Mouse (Mus musculus) liver, embryonic 15.5 days (tissue): ENCODE measurements around the gene Anapc2. TPM values are rescaled to one million over a fixed set of nuclear protein-coding genes. Genes with fewer than 3 reads are reported as not detected.

Source experiments
- ATAC-seq: fragments of 200-750 bp; cut with Nextera tagmentation; 2 replicates; pipeline ENCODE4 v1.8.0; 2017; ENCODE audit warnings: moderate number of reproducible peaks, mild to moderate bottlenecking, moderate library complexity; ENCODE audit not compliant: insufficient read depth
- H3K27ac ChIP-seq: fragments of 300-500 bp; sonication (generic); replicated peaks from 2 replicates; pipeline ENCODE4 v1.5.1; 2015; ENCODE audit warnings: mild to moderate bottlenecking, inconsistent platforms
- H3K27me3 ChIP-seq: fragments of 300-500 bp; sonication (generic); 2 replicates; pipeline ENCODE4 v1.6.1; 2015; ENCODE audit warnings: mild to moderate bottlenecking, inconsistent platforms
- H3K36me3 ChIP-seq: fragments of 300-500 bp; sonication (generic); replicated peaks from 2 replicates; pipeline ENCODE4 v1.6.1; 2015; ENCODE audit warnings: moderate library complexity, mild to moderate bottlenecking, inconsistent platforms
- H3K4me1 ChIP-seq: fragments of 300-500 bp; sonication (generic); replicated peaks from 2 replicates; pipeline ENCODE4 v1.6.1; 2015; ENCODE audit warnings: inconsistent platforms
- H3K4me2 ChIP-seq: fragments of 300-500 bp; sonication (generic); 2 replicates; pipeline ENCODE4 v1.6.1; 2015; ENCODE audit warnings: moderate library complexity, mild to moderate bottlenecking, inconsistent platforms
- H3K4me3 ChIP-seq: fragments of 300-500 bp; sonication (generic); replicated peaks from 2 replicates; pipeline ENCODE4 v1.5.1; 2015; ENCODE audit warnings: mild to moderate bottlenecking, inconsistent platforms
- H3K9ac ChIP-seq: fragments of 300-500 bp; sonication (generic); 2 replicates; pipeline ENCODE4 v1.6.1; 2015; ENCODE audit warnings: moderate library complexity, mild to moderate bottlenecking, inconsistent platforms
- H3K9me3 ChIP-seq: fragments of 300-500 bp; sonication (generic); replicated peaks from 2 replicates; pipeline ENCODE4 v1.6.1; 2016; ENCODE audit warnings: inconsistent platforms
- WGBS: fragments of 180-500 bp; shearing (Covaris S2); methylation state at CpG from one replicate; pipeline ENCODE4 v1.1.7; 2015; ENCODE audit warnings: mixed read lengths; ENCODE audit not compliant: insufficient replicate concordance; 5-methylcytosine and 5-hydroxymethylcytosine counted together
- polyA plus RNA-seq: library from polyadenylated mRNA; unstranded; fragments of >200 nt; fragmentation: Nextera tagmentation; extraction: Ambion mirVana; gene quantifications from 2 replicates; pipeline ENCODE4 v1.2.1, GENCODE M21; 2015

The Anapc2 gene
- polyA plus RNA-seq, result 41.7 and 45.0 TPM in 2 replicates

- ATAC-seq, result peak; percentile 93
- Histone ChIP-seq H3K27ac (peak within 1 kb of the TSS; percentile 91), H3K9me3 (no peaks in the 10 kb centered on the region), H3K4me3 (peak within 1 kb of the TSS; percentile 97), H3K4me2 (peak within 1 kb of the TSS; percentile 90), H3K36me3 (peaks cover 77% of the 10 kb centered on the region), H3K27me3 (no peaks in the 10 kb centered on the region), H3K9ac (peak within 1 kb of the TSS; percentile 92), H3K4me1 (peaks cover 53% of the 10 kb centered on the region)
- under 1% methylated on average over 55 of the region's 55 CpGs for WGBS
These were observed at the start of gene Anapc2, which contains the start of gene Ssna1 for GRCm38 (mm10) chr2:25271827-25272511. Gene Anapc2, plus strand, starts transcription at chr2:25272478. Gene Ssna1, minus strand, starts transcription at chr2:25272438.

- H3K27me3 ChIP-seq, result no peaks in the 10 kb centered on the region
- peak overlapping the region; percentile 95 for H3K9ac ChIP-seq
- peak overlapping the region; percentile 86 for H3K4me3 ChIP-seq
- H3K36me3 ChIP-seq, result peaks cover 27% of the 10 kb centered on the region
- no peaks in the 10 kb centered on the region for H3K9me3 ChIP-seq
- H3K27ac ChIP-seq, result peak overlapping the region; percentile 100
- H3K4me2 ChIP-seq, result peak overlapping the region; percentile 84
- under 1% methylated on average over 52 of the region's 53 CpGs for WGBS
- peak; percentile 76 for ATAC-seq
- H3K4me1 ChIP-seq, result peaks cover 46% of the 10 kb centered on the region
These were observed 48.4 kb upstream of the Anapc2 start for GRCm38 (mm10) chr2:25223681-25224491.

DNA sequence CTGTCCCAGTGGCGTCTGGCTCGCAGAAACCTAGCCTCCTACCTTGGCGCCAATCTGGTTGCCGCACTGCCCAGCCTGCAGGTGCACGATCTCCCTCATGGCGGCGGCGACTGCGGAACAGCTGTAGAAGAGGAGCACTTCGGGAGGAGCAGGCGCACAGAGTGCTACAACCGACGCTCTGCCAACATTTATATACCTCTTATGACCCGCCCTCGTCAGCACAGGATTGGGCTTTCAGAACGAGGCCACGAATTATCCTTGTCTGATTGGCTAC is 47.8 kb upstream of the Anapc2 start, which contains the start of gene Tubb4b:
Gene Tubb4b, minus strand, starts transcription at position 211 of the 274 bp plus-strand sequence.
- whole genome bisulfite sequencing, result under 1% methylated on average over 17 of the region's 17 CpGs
- Histone ChIP-seq H3K36me3 (peaks cover 27% of the 10 kb centered on the region), H3K9ac (peak within 1 kb of the TSS; percentile 95), H3K4me2 (peak within 1 kb of the TSS; percentile 84), H3K4me1 (peaks cover 49% of the 10 kb centered on the region), H3K27ac (peak within 1 kb of the TSS; percentile 100), H3K4me3 (peak within 1 kb of the TSS; percentile 86), H3K9me3 (no peaks in the 10 kb centered on the region), H3K27me3 (no peaks in the 10 kb centered on the region; the same call in 1 of the 2 replicates)
- ATAC-seq, result no peak

DNA sequence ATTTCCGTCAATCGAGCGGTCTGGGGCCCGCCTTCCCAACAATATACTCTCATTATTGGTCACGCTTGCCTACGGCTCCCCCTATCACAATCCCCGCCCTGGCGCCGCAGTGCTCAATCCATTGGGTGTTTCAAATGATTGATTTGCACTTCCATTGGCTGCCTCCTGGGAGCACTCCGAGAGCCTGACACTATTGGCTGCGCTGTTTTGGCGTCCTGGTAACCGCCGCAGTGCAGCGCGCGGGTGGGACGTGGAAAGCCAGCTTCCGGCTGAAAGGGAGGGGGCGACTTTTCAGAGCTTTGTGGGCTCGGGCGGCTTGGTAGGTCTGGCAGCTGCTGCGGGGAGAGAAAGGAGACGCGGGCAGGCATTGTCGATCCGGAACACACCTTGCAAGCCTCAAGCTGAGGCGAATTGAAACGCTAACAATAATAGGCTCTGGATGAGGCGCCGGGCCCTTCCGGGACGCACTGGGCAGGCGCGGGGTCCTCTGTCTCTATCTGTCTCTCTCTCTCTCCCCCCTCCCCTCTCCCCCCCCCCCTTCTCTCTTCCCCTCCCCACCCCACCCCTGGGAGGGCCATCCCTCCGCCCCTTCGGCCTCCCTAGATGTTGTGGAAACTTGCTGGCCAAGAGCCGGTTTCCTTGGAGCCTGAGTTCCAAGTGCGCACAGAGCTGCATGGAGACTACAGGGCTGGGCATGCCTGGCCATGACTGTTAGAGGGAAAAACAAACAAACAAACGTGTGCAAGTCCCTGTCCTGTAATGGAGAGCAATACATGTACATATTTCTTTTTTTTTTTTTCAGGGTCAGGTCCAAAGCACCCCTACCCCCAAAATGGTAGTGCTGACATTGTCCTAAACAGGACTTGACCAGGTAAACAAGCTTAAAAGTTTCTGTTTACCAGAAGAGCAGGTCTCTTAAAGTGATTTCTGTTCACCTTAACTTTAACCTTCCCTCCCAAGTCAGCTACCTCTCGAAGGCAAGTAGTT is 47.2 kb upstream of the Anapc2 start:
- Histone ChIP-seq H3K27ac (peak overlapping the region; percentile 98), H3K9ac (peak overlapping the region; percentile 78), H3K4me3 (peak overlapping the region; percentile 86), H3K4me2 (peak overlapping the region; percentile 74), H3K9me3 (no peaks in the 10 kb centered on the region), H3K36me3 (peaks cover 27% of the 10 kb centered on the region), H3K27me3 (peaks cover 1% of the 10 kb centered on the region; the same call in 1 of the 2 replicates), H3K4me1 (peaks cover 49% of the 10 kb centered on the region)
- WGBS, result 2% methylated on average over 41 of the region's 41 CpGs
- ATAC-seq, result peak; percentile 91

DNA sequence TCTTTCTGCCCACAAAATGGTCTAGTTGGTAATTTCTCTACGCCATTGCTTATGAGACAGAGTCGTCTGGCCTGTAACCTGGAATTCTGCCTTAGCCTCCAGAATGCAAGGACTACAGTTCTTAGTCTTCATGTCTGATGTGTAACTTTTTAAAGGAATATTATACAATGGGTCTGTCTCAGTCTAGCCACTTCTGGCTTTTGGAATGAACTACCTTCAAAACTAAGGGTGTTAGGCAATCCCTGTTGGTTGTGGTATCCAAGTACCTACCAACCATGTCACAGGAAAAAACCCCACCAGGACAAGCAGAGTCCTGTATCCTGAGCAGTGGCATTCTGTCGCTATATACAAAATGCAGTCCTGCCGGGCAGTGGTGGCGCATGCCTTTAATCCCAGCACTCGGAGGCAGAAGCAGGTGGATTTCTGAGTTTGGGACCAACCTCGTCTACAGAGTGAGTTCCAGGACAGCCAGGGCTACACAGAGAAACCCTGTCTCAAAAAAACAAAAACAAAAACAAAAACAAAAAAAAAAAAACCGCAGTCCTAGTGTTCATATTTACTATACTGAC is 46.4 kb upstream of the Anapc2 start:
- 78% methylated on average over 8 of the region's 8 CpGs for WGBS
- peak overlapping the region; percentile 74 for H3K4me2 ChIP-seq
- no peak for ATAC-seq
- peak overlapping the region; percentile 70 for H3K4me3 ChIP-seq
- peaks cover 27% of the 10 kb centered on the region for H3K36me3 ChIP-seq
- H3K27me3 ChIP-seq, result peaks cover 8% of the 10 kb centered on the region; the same call in 1 of the 2 replicates
- peak overlapping the region; percentile 78 for H3K9ac ChIP-seq
- peak overlapping the region; percentile 98 for H3K27ac ChIP-seq
- H3K4me1 ChIP-seq, result peaks cover 49% of the 10 kb centered on the region
- H3K9me3 ChIP-seq, result no peaks in the 10 kb centered on the region

DNA sequence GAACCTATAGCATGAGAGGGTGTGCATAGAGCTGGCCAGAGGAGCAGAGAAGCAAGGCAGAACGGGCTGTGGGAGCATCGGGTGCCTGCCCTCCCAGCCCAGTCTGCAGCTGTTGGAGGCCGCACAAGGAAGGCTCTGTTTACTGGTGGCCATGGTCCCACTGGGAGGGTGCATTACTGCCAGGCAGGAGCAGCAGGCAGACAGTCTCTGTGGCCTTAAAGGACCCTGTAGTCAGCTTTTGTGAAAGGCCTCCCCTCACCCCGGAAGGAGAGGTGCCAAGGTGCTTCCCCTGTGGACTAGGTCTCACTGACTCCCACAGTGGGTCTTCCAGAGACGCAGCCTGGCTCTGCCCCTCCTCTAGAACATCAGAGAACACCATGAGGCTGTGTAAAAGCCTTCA is 45.4 kb upstream of the Anapc2 start:
- Histone ChIP-seq H3K4me2 (no peak overlapping the region), H3K27ac (peak overlapping the region; percentile 2; the same call in 1 of the 2 replicates), H3K9me3 (no peaks in the 10 kb centered on the region), H3K36me3 (peaks cover 20% of the 10 kb centered on the region), H3K9ac (no peak overlapping the region), H3K27me3 (peaks cover 17% of the 10 kb centered on the region), H3K4me3 (no peak overlapping the region), H3K4me1 (peaks cover 43% of the 10 kb centered on the region)
- WGBS, result 80% methylated on average over 5 of the region's 5 CpGs
- ATAC-seq, result no peak

DNA sequence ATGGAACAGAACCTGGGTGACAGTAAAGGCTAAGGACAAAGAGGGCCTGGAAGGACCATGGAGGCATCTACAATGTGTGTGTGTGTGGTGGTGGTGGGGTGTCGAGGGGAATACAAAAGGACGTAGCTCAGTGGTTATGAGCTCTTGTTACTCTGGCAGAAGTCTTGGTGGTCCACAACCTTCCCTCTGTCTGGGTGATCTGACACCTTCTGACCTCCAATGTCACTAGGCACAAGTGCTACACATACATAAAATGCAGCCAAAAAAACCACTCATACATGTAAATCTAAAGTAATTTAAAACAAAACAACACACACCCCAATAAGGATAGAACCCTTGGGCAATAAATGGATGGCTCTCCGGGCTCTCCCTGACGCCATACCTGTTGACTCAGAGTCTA is 44.9 kb upstream of the Anapc2 start:
- ATAC-seq, result no peak
- H3K9me3 ChIP-seq, result no peaks in the 10 kb centered on the region
- H3K27ac ChIP-seq, result peak overlapping the region; percentile 71; the same call in 1 of the 2 replicates
- no peak overlapping the region for H3K4me2 ChIP-seq
- H3K4me1 ChIP-seq, result peaks cover 41% of the 10 kb centered on the region
- no peak overlapping the region for H3K9ac ChIP-seq
- peaks cover 17% of the 10 kb centered on the region for H3K27me3 ChIP-seq
- WGBS, result 91% methylated on average over 4 of the region's 4 CpGs
- no peak overlapping the region for H3K4me3 ChIP-seq
- H3K36me3 ChIP-seq, result peaks cover 15% of the 10 kb centered on the region

GRCm38 (mm10) chr2:25228431-25228889 is 43.8 kb upstream of the Anapc2 start:
- H3K9me3 ChIP-seq, result no peaks in the 10 kb centered on the region
- ATAC-seq, result no peak
- peak overlapping the region; percentile 70 for H3K4me2 ChIP-seq
- peak overlapping the region; percentile 71 for H3K27ac ChIP-seq
- H3K9ac ChIP-seq, result peak overlapping the region; percentile 46
- peaks cover 4% of the 10 kb centered on the region for H3K36me3 ChIP-seq
- H3K4me1 ChIP-seq, result peaks cover 40% of the 10 kb centered on the region
- WGBS, result under 1% methylated on average over 7 of the region's 7 CpGs
- peaks cover 25% of the 10 kb centered on the region for H3K27me3 ChIP-seq
- peak overlapping the region; percentile 44 for H3K4me3 ChIP-seq

- peak overlapping the region; percentile 44; the same call in 1 of the 2 replicates for H3K4me3 ChIP-seq
- ATAC-seq, result no peak
- H3K4me1 ChIP-seq, result peaks cover 42% of the 10 kb centered on the region
- 71% methylated on average over 6 of the region's 6 CpGs for WGBS
- peak overlapping the region; percentile 70 for H3K4me2 ChIP-seq
- no peak overlapping the region for H3K27ac ChIP-seq
- no peaks in the 10 kb centered on the region for H3K36me3 ChIP-seq
- peaks cover 25% of the 10 kb centered on the region for H3K27me3 ChIP-seq
- no peaks in the 10 kb centered on the region for H3K9me3 ChIP-seq
- H3K9ac ChIP-seq, result no peak overlapping the region
These were observed 43.2 kb upstream of the Anapc2 start for GRCm38 (mm10) chr2:25228995-25229530.

DNA sequence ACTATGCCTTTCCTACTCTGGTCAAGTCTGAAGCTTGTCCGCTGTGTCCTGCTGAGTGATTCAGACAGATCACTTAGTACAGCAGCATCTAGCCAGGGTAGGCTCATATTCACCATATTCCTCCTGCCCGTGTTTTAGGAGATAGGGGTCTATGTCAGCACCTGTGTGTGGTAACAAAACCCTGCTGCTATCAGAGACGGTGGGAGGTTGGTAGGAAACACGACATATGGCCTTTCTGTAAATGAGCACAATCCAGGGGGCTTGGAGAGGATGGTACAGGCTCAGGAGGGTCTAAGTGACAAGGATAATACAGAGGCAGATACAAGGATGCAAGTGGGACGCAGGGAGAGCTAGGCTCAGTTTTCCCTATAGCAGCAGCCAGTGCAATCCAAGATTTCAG is 42.7 kb upstream of the Anapc2 start:
- WGBS, result 71% methylated on average over 5 of the region's 5 CpGs
- H3K27ac ChIP-seq, result no peak overlapping the region
- H3K4me2 ChIP-seq, result no peak overlapping the region
- H3K9me3 ChIP-seq, result no peaks in the 10 kb centered on the region
- peaks cover 25% of the 10 kb centered on the region for H3K27me3 ChIP-seq
- no peaks in the 10 kb centered on the region for H3K36me3 ChIP-seq
- H3K4me3 ChIP-seq, result no peak overlapping the region
- peaks cover 47% of the 10 kb centered on the region for H3K4me1 ChIP-seq
- no peak overlapping the region for H3K9ac ChIP-seq
- ATAC-seq, result no peak
